Mouse (Mus musculus) small intestine, adult 2 months (tissue): Measurements from ENCODE around the gene Rab6b.

Experiments
- CTCF ChIP-seq: fragments of 200-500 bp; IDR thresholded peaks from 2 replicates; pipeline ENCODE4 v1.5.1; 2012; ENCODE audit warnings: low read depth, mild to moderate bottlenecking, control low read depth, inconsistent platforms, low read length, moderate library complexity, mixed read lengths; ENCODE audit not compliant: insufficient replicate concordance, insufficient read length; ENCODE audit errors: extremely low read depth
- POLR2A ChIP-seq: fragments of 200-500 bp; IDR thresholded peaks from 2 replicates; pipeline ENCODE4 v1.6.1; 2012; ENCODE audit warnings: low read depth, mild to moderate bottlenecking, control low read depth, inconsistent platforms, low read length, moderate library complexity

GRCm38 (mm10) chr9:103233006-103233395, 121.4 kb downstream of the Rab6b start:
- TF ChIP-seq POLR2A (no peak), CTCF (no peak)
